In the genomic region with DNA sequence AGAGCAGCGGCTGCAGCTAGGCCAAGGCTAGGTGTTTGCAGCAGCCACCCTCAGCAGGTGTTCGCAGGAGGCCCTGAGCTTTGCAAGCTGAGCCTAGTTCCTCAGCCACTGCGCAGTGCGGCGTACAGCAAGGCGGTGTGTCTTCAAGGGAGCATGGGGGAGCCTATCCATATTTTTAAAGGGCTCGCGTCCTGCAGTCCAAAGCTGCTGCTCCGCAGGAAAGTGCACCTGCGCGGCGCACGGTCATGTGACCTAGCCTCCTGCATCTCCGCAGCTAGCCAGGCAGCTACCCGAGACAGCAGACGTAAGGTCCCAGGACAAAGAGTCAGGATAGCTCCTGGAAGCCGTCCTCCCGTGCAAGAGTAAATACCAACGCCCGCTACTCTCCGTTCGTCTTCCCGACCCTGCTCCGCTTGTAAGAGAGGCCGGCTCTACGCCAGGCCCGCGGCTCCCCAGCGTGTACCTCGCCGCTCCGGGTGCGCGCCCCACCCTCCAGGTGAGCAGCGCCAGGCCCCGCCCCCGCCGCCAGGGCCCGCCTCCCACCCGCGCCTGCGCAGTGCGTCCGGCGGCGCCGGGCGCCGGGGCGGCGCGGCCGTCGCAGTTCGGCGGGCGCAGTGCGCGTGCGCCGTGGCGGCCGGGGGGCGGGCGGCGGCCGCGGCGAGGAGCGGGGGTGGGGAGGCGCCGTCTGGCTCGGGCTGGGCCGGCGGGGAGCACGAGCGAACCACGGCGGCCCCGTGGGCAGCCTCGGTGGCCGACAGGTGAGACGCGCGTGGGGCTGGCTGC, we compare ENCODE assay signal across 8 mouse cellular contexts. TPM values are rescaled to one million over a fixed set of nuclear protein-coding genes. Genes with fewer than 3 reads are reported as not detected.
DNase-seq lines count a peak whose midpoint lies in the region; ATAC-seq and TF ChIP-seq lines count a peak whose summit lies in the region.

TSS of gene Spin1 (plus strand) at position 648 of the 783 bp plus-strand sequence.

- H3K9me3 ChIP-seq in intestine, postnatal 0 days (ENCODE audit: control insufficient read depth): no peaks in the 10 kb centered on the region
- H3K9me3 ChIP-seq in midbrain, embryonic 10.5 days (replicated peaks): peaks cover 34% of the 10 kb centered on the region

- peak within 1 kb of the TSS; percentile 99 for H3K27ac ChIP-seq in intestine, postnatal 0 days (ENCODE audit: low read depth, low read length)
- H3K27ac ChIP-seq in midbrain, embryonic 10.5 days (replicated peaks): peak within 1 kb of the TSS; percentile 99

- peak within 1 kb of the TSS; percentile 91 for H3K4me3 ChIP-seq in intestine, postnatal 0 days (ENCODE audit: low read depth, low read length)
- peak within 1 kb of the TSS; percentile 87 for H3K4me3 ChIP-seq in midbrain, embryonic 10.5 days

- DNase-seq in adrenal gland, adult 2 months: peak; percentile 91
- peak; percentile 63 for DNase-seq in embryo, embryonic 11.5 days (ENCODE audit: low read depth, low spot score)
- no peak for DNase-seq in gonadal fat pad, adult 2 months (ENCODE audit: low read depth)
- peak; percentile 85 to 89 for DNase-seq in left cerebral cortex, postnatal 36 days (ENCODE audit: low spot score in 2 of 2)
- DNase-seq in midbrain, embryonic 10.5 days (ENCODE audit: low spot score): peak; percentile 78
- peak; percentile 73 to 87 for DNase-seq in right cerebral cortex, postnatal 36 days (ENCODE audit: low spot score in 2 of 2)
- peak; percentile 82 to 84 for DNase-seq in urinary bladder, postnatal 4 days (ENCODE audit: low spot score in 2 of 2)

- H3K4me2 ChIP-seq in intestine, postnatal 0 days (replicated peaks; ENCODE audit: low read depth): peak within 1 kb of the TSS; percentile 93

- TF ChIP-seq CTCF in intestine, postnatal 0 days (IDR thresholded peaks at IDR 0.05; ENCODE audit: low read depth): no peak; the same call in 1 of the 2 replicates

- H3K36me3 ChIP-seq in intestine, postnatal 0 days (ENCODE audit: control insufficient read depth, insufficient read depth): no peaks in the 10 kb centered on the region
- H3K36me3 ChIP-seq in midbrain, embryonic 10.5 days: peaks cover 34% of the 10 kb centered on the region

- under 1% methylated on average over 74 of the region's 85 CpGs for WGBS in intestine, postnatal 0 days
- 2% methylated on average over 85 of the region's 85 CpGs for WGBS in midbrain, embryonic 10.5 days

- no peaks in the 10 kb centered on the region for H3K27me3 ChIP-seq in intestine, postnatal 0 days (replicated peaks; ENCODE audit: control insufficient read depth, insufficient read depth, low read length)
- H3K27me3 ChIP-seq in midbrain, embryonic 10.5 days (ENCODE audit: low read depth, poor library complexity, severe bottlenecking): peaks cover 13% of the 10 kb centered on the region; the same call in 1 of the 2 replicates

- H3K4me1 ChIP-seq in intestine, postnatal 0 days (replicated peaks; ENCODE audit: control insufficient read depth, insufficient read depth, low read length): no peaks in the 10 kb centered on the region; the same call in 1 of the 2 replicates
- peaks cover 18% of the 10 kb centered on the region for H3K4me1 ChIP-seq in midbrain, embryonic 10.5 days

- intact Hi-C loops in left cerebral cortex, postnatal 36 days (cut with DNase I): loop anchor here (5.0 kb wide), 3 partner anchors 57 to 317 kb away; no protein-coding TSS in a partner anchor

- peak; percentile 90 for ATAC-seq in intestine, postnatal 0 days

- H3K9ac ChIP-seq in intestine, postnatal 0 days (ENCODE audit: low read depth, low read length): peak within 1 kb of the TSS; percentile 97

RNA-seq across cellular contexts. Expression of gene Spin1, which starts in this region (rescaled TPM):
- 10 to 100 TPM; 54.1 to 67.6 TPM for total RNA-seq in adrenal gland, adult 2 months (2021)
- 8.2 and 8.5 TPM in 2 replicates for polyA plus RNA-seq in adrenal gland, adult 2 months (2012; rRNA removed)
- polyA plus RNA-seq in gonadal fat pad, adult 2 months (2012; rRNA removed): 26.5 and 32.6 TPM in 2 replicates
- 32.7 and 35.0 TPM in 2 replicates for polyA plus RNA-seq in intestine, postnatal 0 days (2015; fragmentation: Nextera tagmentation; extraction: Ambion mirVana)
- 100 to 1,000 TPM; 168 to 171 TPM for total RNA-seq in left cerebral cortex, postnatal 36 days (2021)
- 73.8 and 84.8 TPM in 2 replicates for polyA plus RNA-seq in midbrain, embryonic 10.5 days (2016; fragmentation: Nextera tagmentation; extraction: Ambion mirVana)
